Mouse (Mus musculus) gastrocnemius, adult 8-10 months (tissue): ENCODE results near the gene Foxa3. TPM values are rescaled to one million over a fixed set of nuclear protein-coding genes. Genes with fewer than 3 reads are reported as not detected.

Experiments used
- DNase-seq, 2 experiments: peaks; one replicate each; pipeline ENCODE4 v3.0.0; 2022; ENCODE audit warnings: low spot score in 2 of 2
- total RNA-seq, 4 experiments: library from RNA; stranded (reverse); gene quantifications; 2 replicates each; pipeline ENCODE4 v1.2.4; 2022

Foxa3 gene
- total RNA-seq, 4 experiments from 2014 or later: not detected

DNA sequence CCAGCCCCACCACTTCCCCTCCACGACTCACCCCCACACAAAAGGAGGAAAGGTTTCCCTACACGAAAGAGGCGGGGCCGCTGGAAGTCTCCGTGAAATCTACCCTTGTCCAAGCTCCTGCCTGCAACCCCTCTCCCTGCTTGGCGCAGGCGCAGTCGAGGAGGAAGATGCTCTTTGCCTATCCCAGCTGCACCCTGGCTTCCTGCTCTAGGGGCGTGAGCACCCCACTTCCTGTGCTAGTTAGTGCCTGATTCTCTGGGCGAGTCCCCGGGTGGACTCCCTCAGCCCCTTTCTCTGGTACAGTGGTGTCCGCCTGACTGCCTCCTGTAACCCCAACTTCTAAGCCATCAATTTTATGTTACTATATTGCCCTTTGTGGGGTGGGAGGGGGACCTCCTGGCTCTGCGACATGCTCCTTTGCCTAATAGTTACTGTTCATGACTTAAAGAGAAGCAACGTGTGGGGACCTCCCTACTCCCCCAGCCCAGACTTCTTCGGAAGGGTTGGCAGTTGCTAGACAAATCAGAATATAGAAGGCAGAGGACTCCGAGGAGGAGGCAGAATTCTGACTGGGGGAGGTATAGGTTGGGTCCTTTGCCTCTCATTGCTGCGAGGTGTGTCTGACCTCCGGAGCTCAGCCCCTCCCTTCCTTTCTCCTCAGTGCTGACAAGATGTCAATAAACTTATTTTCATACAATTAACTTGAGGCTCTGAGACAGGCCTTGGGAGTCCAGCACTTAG is 22.1 kb downstream of the Foxa3 start:
- peak; percentile 14 to 36 for DNase-seq

DNA sequence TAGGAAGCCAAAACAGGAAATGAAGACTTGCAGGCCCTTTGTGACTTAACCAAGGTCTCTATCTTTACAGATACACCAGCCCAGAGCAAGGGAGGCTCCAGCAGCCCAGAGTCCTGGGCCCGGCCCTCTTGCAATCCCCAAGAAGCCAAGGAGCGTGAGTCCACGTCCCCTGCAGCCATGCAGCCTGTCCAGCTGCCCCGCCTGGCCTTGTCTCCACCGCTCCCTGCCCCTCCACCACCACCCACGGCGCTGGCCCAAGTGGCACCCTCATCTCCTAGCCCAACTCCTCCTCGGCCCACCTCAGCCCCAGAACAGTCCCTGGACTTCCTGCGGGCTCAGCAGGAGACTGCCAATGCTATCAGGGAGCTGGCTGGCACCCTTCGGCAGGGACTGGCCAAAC is 22.9 kb downstream of the Foxa3 start:
- no peak for DNase-seq

DNA sequence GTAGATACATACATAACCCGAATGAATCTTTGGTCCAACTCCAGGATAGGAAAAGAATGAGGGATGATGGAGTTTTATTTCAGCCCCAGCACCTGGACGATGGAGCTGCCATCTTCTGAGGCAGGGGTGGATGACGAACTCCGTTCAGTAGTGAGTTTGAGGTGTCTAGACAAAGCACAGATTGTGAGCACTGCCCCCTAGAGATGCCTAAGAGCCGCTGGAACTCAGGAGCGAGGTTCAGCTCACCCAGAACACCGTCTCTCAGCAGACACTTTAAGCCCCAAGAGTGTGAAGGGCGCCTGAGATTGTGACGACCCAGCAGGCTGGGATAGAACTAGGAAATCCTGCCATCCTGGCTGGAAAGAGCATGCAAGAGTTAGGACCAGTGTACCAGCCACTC is 24.5 kb downstream of the Foxa3 start:
- no peak for DNase-seq

DNA sequence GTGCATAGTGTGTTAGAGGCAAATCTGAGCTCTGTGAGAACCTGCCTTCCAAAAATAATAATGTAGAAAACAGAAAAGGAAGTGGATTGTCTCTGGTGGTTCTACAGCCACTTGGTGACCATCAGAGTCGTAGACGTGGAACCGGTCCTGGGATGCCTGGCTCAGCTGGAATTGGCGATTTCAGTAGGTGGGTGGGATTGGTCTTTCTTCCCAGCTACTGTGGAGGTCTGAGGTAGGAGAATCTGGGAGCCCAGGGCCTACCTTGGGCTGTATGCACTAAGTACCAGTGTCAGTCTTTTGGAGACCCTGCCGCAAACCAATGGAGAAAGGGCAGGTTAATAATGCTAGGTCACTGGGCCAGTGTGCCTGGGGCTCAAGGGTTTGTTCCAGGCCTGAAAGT is 30.3 kb downstream of the Foxa3 start:
- no peak for DNase-seq

DNA sequence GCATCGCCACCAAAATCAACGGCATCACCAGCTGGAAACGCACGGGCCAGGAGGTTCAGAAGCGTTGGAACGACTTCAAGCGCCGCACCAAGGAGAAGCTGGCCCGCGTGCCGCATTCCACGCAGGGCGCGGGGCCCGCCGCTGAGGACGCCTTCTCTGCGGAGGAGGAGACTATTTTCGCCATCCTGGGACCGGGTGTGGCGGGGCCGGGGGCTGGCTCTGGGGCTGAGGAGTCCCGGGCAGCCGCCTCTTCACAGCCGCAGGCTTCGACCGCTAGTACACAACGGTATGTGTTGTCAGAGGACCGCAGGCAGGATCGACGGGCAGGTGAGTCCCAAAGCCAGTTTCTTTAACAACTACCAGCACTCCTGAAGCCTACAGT is 31.1 kb downstream of the Foxa3 start:
- DNase-seq: peak in 1 of 2 experiments; percentile 33

DNA sequence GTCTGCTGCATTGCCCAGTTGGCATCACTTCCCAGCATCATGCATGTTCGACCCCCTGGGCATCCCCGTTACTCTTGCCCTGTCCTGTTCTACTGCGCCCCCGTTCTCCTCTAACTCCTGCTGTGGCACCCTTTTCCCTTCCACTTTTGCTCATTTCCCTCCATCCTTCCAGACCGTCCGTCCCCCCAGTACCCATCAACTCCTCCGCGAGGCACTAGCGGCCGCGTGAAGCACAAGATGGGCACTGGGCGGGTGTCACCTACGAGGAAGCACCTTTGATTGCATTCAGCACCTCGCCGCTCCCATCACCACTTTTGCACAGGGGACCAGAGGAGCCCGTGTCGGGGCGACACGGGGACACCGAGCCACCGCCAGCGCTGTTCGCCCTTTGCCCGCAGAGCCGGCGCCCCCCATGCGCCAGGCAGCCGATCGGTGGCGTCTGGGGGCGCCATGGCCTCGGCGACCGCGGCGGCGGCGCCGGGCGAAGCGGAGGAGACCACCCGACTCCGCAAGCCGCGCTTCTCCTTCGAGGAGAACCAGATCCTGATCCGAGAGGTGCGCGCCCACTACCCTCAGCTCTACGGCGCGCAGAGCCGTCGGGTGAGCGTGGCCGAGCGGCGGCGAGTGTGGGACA is 31.6 kb downstream of the Foxa3 start:
- no peak for DNase-seq

DNA sequence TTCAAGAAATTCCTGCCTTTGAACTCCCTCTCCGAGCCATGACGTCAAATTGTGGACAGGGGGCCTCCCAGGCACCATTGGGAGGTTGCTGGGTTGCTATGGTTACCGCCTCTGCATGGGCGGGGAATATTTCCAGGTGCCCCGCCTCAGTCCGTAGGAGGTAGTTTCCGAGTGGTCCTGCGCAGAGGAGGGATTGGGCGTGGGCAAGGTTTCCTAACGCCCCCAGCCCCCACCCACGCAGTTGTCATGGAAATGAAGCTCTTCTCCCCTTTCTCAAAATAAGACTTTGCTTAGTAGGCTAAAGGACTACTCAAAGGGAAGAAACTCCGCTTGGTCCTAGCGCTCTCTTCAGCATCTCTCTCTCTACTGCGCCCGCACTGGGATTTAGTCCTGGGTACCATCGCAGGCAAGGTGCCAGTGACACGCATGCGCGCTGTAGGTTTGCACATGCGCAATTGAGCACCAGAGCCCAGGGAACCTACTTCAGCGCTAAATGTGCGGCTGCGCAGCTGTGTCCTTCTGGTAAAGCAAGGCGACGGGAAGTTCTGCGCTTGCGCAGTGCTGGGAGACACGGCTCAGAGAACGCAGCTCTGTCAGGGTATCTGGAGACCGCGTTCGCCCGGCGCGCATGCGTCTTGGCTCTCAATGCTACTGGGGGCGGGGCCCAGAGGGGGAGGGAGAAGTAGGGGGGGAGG is 32.6 kb downstream of the Foxa3 start, which contains the start of gene Mypop:
Gene Mypop (plus strand): TSS at position 645 of the 695 bp plus-strand sequence.
- DNase-seq: peak; percentile 98 to 100

DNA sequence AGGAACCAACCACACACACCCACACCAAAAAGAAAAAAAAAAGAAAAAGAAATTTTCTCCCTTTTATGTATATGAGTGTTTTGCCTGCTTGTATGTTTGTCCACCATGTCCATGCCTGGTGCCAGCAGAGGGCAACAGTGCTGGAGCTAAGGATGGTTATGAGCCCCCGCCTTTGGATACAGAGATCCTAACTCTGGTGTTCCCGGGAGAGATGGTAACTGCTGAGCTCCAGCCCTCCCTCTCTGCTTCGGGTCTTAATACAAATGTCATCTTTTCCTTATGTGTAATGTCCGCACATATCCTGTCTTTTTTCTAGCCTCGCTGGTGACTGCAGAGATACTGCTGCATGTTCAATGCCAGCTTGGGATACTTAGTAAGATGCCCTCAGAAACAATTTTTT is 33.3 kb downstream of the Foxa3 start:
- no peak for DNase-seq

DNA sequence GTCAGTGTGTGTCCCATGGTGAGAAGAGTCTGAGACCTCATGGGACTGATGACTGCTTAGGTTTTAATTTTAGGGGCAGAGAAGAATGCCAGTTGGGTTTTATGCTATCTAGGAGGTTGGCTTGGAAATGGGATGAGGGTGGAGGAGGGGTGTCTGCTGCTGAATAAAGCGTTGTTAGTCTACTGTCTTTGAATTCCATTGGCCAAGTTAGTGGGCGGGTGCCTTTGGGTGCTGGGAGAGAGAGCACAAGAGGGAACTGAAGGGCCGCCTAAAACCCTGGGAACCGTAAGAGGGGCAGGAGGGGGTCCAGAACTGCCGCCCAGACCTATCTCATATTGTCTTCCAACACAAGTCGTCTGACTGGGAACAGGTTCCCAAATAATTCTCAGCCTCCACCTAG is 34.6 kb downstream of the Foxa3 start:
- DNase-seq: no peak

DNA sequence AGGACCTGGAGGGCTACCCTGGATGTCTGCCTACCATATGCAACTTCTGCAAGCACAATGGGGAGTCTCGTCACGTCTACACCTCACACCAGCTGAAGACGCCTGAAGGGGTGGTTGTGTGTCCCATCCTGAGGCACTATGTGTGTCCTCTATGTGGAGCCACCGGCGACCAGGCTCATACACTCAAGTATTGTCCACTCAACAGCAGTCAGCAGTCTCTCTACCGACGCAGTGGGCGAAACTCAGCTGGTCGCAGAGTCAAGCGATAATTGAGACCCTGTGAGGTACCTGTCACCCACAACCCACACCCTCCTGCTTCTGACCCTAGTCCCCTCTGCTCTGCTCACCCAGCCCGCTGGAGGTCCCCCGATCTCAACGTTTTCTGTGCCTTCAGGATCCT is 35.6 kb downstream of the Foxa3 start:
- DNase-seq: no peak

DNA sequence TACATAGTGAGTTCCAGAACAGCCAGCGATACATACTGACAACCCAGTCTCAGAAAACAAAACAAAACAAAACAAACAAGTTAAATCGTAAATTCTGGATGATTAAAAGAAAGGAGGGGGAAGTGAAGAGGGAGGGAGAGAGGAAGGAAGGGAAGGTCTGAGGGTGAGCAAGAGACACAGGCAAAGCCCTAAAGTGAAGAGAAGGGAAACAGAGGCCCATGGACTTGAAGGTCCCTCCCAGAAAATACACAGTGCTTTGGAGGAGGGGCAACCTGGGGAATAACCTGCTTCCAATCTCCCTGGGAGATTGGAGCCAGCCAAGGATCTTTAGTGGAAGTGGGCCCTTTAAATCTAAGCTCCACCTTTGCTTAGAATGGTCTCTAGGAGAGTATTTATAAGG is 36.2 kb downstream of the Foxa3 start, which contains the start of gene Nanos2:
Gene Nanos2 (plus strand): TSS at position 301 of the 400 bp plus-strand sequence.
- DNase-seq: no peak

DNA sequence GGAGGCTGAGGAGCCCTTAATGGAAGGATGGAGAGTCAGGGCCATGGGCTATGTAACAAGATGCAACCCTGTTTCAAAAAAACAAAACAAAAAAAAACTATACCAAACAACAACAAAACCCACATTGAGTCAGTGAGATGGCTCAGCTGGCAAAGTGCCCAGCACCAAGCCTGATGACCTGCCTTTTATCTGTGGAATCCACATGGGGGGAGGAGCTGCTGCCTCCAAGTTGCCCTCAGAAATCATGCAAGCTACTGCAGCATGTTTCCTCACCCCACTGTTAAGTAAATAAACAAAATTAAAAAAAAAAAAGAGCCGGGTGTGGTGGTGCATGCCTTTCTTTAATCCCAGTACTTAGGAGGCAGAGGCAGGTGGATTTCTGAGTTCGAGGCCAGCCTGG is 36.8 kb downstream of the Foxa3 start:
- no peak for DNase-seq

DNA sequence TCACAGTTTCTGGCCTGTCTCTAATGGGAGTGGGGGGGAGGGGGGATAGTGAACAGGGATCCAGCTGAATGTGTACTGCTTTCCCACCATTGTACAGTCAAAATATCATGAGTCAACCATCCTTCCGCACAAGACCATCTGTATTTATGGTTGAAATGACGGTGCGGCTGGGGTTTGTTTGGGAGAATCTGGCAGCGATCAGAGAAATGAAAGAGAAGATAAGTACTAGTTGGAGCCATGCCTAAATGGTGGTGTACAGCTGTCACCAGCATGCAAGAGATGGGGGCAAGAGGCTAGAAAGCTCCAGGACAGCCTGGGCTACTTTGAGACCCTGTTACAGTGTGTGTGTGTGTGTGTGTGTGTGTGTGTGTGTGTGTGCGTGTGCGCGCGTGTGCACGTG is 45.0 kb downstream of the Foxa3 start:
- no peak for DNase-seq

DNA sequence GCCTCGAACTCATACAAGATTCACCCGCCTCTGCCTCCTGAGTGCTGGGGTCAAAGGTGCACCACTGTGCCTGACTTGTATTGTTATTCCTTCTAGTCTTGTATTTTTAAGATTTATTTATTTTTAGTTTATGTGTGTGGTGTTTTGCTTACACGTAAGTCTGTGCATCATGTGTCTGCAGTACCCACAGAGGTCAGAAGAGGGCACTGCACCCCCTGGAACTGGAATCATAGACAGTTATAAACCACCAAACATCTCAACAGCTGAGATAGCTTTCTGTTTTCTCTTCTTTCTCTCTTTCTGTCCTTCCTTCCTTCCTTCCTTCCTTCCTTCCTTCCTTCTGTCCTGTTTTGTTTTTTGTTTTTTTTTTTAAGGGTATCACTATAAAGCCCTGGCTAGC is 52.4 kb downstream of the Foxa3 start:
- no peak for DNase-seq

DNA sequence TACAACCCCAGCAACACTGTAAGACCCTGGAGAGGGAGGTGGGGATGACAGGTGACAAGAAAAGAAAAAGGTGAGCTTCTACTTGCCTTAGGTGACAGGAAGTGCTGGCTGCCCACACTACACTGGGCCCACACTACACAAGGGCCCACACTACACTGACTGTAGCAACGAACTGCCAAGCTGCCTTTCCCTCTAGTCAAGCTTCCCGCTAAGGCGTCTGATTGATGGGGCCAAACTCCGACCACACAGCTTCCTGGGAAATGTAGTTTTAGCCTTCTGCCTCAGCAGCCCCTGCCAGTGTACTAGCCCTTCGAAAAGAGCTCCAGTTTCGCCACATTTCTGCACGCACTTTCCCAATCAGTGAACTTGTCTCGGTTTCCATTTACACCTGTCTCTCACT is 55.7 kb downstream of the Foxa3 start:
- DNase-seq: no peak

DNA sequence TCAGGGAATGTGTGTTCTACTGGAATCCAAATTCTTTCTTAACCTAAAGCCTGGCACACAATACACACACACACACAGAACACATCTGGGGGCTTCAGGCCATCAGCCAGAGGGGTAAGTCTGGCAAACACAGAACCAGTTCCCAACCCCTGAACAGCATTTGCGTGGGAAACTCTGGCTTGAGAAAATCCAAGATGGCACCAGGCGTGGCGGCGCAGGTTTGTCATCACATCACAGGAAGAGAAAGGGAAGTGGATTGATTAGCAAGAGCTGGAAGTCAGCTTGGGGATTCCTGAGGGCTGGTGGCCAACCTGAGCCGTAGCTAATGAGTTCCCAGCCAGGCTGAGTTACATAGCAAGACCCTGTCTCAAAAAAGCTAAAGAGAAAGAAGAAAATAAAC is 58.0 kb downstream of the Foxa3 start:
- no peak for DNase-seq

DNA sequence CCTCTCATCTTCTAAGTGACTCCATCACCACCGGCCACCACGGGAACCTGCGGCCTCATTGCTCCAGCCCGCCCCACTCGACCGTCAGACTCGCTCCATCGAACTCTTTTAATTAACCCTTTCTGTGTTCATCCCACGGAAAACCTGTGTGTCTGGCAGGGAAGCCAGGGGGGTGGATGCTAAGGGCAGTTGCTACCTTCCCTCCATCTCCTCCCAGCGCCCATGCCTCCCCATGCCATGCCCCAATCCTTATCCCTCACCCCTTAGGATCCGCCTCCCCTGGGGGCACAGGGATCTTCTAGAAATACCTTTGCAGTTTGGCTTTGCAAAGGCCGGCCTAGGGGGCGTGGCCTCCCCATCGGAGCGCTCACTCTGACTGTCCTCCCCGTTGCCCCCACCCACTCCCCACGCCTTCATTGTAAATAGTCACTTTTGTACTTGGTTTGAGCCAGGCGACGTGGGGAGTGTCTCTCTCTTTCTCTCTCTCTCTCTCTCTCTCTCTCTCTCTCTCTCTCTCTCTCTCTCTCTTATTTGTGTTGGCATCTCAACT is 60.0 kb downstream of the Foxa3 start:
- no peak for DNase-seq

Other genes starting within 250 kb of the Foxa3 start
- not detected for gene Psg19, start 225.0 kb downstream of the Foxa3 start, total RNA-seq
- not detected for gene Psg17, start 201.9 kb downstream of the Foxa3 start, total RNA-seq
- gene Mill2, start 183.6 kb downstream of the Foxa3 start, total RNA-seq: 1 to 10 TPM; 1.8 to 2.8 (median 2.1) TPM
- under 1 TPM in 2 of 4 experiments, not detected in 2; 0.39 to 0.45 TPM for gene Pglyrp1, start 152.2 kb downstream of the Foxa3 start, total RNA-seq
- 1 to 10 TPM; 4.0 to 5.6 (median 4.7) TPM for gene Ccdc61, start 113.1 kb downstream of the Foxa3 start, total RNA-seq
- gene Nova2, start 97.7 kb downstream of the Foxa3 start, total RNA-seq: 1 to 10 TPM in 1 of 4 experiments, under 1 TPM in 3; 0.63 to 1.4 (median 0.97) TPM
- gene Nanos2, start 36.1 kb downstream of the Foxa3 start, total RNA-seq: not detected
- gene Mypop, start 32.3 kb downstream of the Foxa3 start, total RNA-seq: 10 to 100 TPM in 2 of 4 experiments, 1 to 10 TPM in 2; 8.0 to 10.6 (median 9.9) TPM
- gene Irf2bp1, start 19.5 kb downstream of the Foxa3 start, total RNA-seq: 10 to 100 TPM; 19.3 to 20.7 (median 19.7) TPM
- gene Sympk, start 839 bp upstream of the Foxa3 start, total RNA-seq: 10 to 100 TPM; 70.2 to 93.3 (median 83.6) TPM
- not detected for gene Rsph6a, start 31.2 kb upstream of the Foxa3 start, total RNA-seq
- 10 to 100 TPM; 34.9 to 41.8 (median 39.9) TPM for gene Dmwd, start 52.7 kb upstream of the Foxa3 start, total RNA-seq
- 100 to 1,000 TPM; 235 to 255 (median 240) TPM for gene Dmpk, start 60.3 kb upstream of the Foxa3 start, total RNA-seq
- gene Six5, start 71.1 kb upstream of the Foxa3 start, total RNA-seq: 1 to 10 TPM; 1.5 to 2.0 (median 1.7) TPM
- gene Gm4969, start 94.8 kb upstream of the Foxa3 start, total RNA-seq: not detected
- 1 to 10 TPM; 2.2 to 2.9 (median 2.3) TPM for gene Fbxo46, start 96.3 kb upstream of the Foxa3 start, total RNA-seq
- gene Qpctl, start 125.8 kb upstream of the Foxa3 start, total RNA-seq: 1 to 10 TPM; 1.6 to 2.3 (median 1.9) TPM
- 10 to 100 TPM; 50.6 to 59.4 (median 57.3) TPM for gene Snrpd2, start 126.2 kb upstream of the Foxa3 start, total RNA-seq
- under 1 TPM in 1 of 4 experiments, not detected in 3; 0.13 TPM for gene Gipr, start 142.6 kb upstream of the Foxa3 start, total RNA-seq
- 10 to 100 TPM; 10.9 to 15.9 (median 12.9) TPM for gene Eml2, start 152.9 kb upstream of the Foxa3 start, total RNA-seq
- gene Gpr4, start 189.0 kb upstream of the Foxa3 start, total RNA-seq: 1 to 10 TPM in 3 of 4 experiments, under 1 TPM in 1; 0.72 to 1.7 (median 1.2) TPM
- gene Opa3, start 204.8 kb upstream of the Foxa3 start, total RNA-seq: 10 to 100 TPM; 36.1 to 52.8 (median 43.3) TPM
- gene Vasp, start 248.3 kb upstream of the Foxa3 start, total RNA-seq: 10 to 100 TPM in 3 of 4 experiments, 1 to 10 TPM in 1; 7.1 to 19.7 (median 15.0) TPM